Mouse (Mus musculus): ENCODE data around the gene Lysmd4. TPM values are rescaled to one million over a fixed set of nuclear protein-coding genes. Genes with fewer than 3 reads are reported as not detected.

Lysmd4 gene
- polyA plus RNA-seq, 1 experiment from 2014 or later, result 8.5 TPM

DNA sequence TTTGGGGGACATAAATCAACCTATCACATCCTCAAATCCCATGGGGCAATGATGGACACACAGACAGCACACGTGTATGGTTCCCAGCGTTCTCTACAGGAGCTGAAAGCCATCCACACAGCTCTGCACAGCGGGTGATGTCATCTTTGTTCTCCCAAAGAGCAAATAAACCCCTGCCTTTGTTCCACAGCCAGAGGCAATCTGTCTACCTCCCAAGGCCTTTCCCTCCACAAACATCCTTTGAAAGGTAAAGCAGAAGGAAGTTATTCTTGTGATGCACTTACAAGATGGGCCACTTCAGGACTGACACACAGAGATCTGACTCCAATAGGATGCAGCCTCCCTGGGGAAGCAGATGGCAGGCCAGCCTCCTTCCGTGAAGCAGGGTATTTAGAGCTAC lies 10.4 kb upstream of the Lysmd4 start:
- Histone ChIP-seq H3K9me3 (ENCODE audit: control insufficient read depth, low read length) (no peaks in the 10 kb centered on the region), H3K4me3 (ENCODE audit: low read depth, low read length) (no peak overlapping the region), H3K36me3 (ENCODE audit: control insufficient read depth, insufficient read depth, low read length) (no peaks in the 10 kb centered on the region), H3K4me1 (replicated peaks; ENCODE audit: control insufficient read depth, insufficient read depth) (no peaks in the 10 kb centered on the region), H3K27me3 (ENCODE audit: control insufficient read depth, insufficient read depth, low read length) (no peaks in the 10 kb centered on the region), H3K9ac (ENCODE audit: low read length) (no peak overlapping the region), H3K27ac (replicated peaks) (no peak overlapping the region), H3K4me2 (replicated peaks; ENCODE audit: low read depth) (no peak overlapping the region)
- peak; percentile 78 for ATAC-seq (ENCODE audit: low FRiP score, low TSS enrichment)
- 41% methylated on average over 4 of the region's 4 CpGs for WGBS
- no peak for DNase-seq (ENCODE audit: low spot score)
- TF ChIP-seq EP300 (optimal IDR thresholded peaks at IDR 0.05) (no peak), CTCF (IDR thresholded peaks at IDR 0.05; ENCODE audit: low read depth) (no peak)

GRCm38 (mm10) chr7:67213589-67213988 lies 8.8 kb upstream of the Lysmd4 start:
- H3K4me2 ChIP-seq (replicated peaks; ENCODE audit: low read depth), result no peak overlapping the region
- no peaks in the 10 kb centered on the region for H3K36me3 ChIP-seq (ENCODE audit: control insufficient read depth, insufficient read depth, low read length)
- WGBS, result 72% methylated on average over 1 of the region's 1 CpGs
- no peak overlapping the region for H3K27ac ChIP-seq (replicated peaks)
- no peaks in the 10 kb centered on the region for H3K4me1 ChIP-seq (replicated peaks; ENCODE audit: control insufficient read depth, insufficient read depth)
- DNase-seq (ENCODE audit: low spot score) (no peak), ATAC-seq (ENCODE audit: low FRiP score, low TSS enrichment) (no peak)
- H3K27me3 ChIP-seq (ENCODE audit: control insufficient read depth, insufficient read depth, low read length), result no peaks in the 10 kb centered on the region
- TF ChIP-seq EP300 (optimal IDR thresholded peaks at IDR 0.05), result no peak
- no peak for TF ChIP-seq CTCF (IDR thresholded peaks at IDR 0.05; ENCODE audit: low read depth)
- H3K9me3 ChIP-seq (ENCODE audit: control insufficient read depth, low read length), result no peaks in the 10 kb centered on the region
- no peak overlapping the region for H3K4me3 ChIP-seq (ENCODE audit: low read depth, low read length)
- no peak overlapping the region for H3K9ac ChIP-seq (ENCODE audit: low read length)

GRCm38 (mm10) chr7:67216351-67216750 lies 6.0 kb upstream of the Lysmd4 start:
- TF ChIP-seq EP300 (optimal IDR thresholded peaks at IDR 0.05) (no peak), CTCF (IDR thresholded peaks at IDR 0.05; ENCODE audit: low read depth) (no peak)
- no peak overlapping the region for H3K4me3 ChIP-seq (ENCODE audit: low read depth, low read length)
- no peaks in the 10 kb centered on the region for H3K4me1 ChIP-seq (replicated peaks; ENCODE audit: control insufficient read depth, insufficient read depth)
- DNase-seq (ENCODE audit: low spot score) (no peak), ATAC-seq (ENCODE audit: low FRiP score, low TSS enrichment) (no peak)
- no peak overlapping the region for H3K4me2 ChIP-seq (replicated peaks; ENCODE audit: low read depth)
- 74% methylated on average over 6 of the region's 6 CpGs for WGBS
- H3K9ac ChIP-seq (ENCODE audit: low read length), result no peak overlapping the region
- no peaks in the 10 kb centered on the region for H3K36me3 ChIP-seq (ENCODE audit: control insufficient read depth, insufficient read depth, low read length)
- no peaks in the 10 kb centered on the region for H3K9me3 ChIP-seq (ENCODE audit: control insufficient read depth, low read length)
- no peaks in the 10 kb centered on the region for H3K27me3 ChIP-seq (ENCODE audit: control insufficient read depth, insufficient read depth, low read length)
- H3K27ac ChIP-seq (replicated peaks), result no peak overlapping the region

DNA sequence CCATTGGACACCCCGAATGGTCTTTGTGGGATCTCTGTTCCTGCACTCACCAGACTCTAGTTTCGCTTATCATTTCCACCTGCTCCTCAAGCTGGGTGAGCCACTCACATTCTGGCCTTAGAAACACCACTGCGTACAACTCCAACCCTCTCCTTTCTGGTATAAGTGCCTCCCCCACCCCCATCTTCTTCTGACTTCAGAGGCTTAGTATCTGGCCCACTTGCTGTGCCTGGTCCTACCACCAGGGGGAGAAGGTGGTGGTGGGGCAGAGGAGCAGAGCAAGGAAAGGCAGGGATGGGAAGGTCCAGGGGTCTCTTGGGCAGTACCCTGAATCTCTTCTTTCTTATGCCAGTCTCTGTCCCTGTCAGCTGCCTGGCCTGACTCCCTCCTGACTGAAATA lies 5.3 kb upstream of the Lysmd4 start:
- Histone ChIP-seq H3K4me3 (ENCODE audit: low read depth, low read length) (no peak overlapping the region), H3K4me2 (replicated peaks; ENCODE audit: low read depth) (no peak overlapping the region), H3K27me3 (ENCODE audit: control insufficient read depth, insufficient read depth, low read length) (no peaks in the 10 kb centered on the region), H3K9ac (ENCODE audit: low read length) (no peak overlapping the region), H3K36me3 (ENCODE audit: control insufficient read depth, insufficient read depth, low read length) (no peaks in the 10 kb centered on the region), H3K9me3 (ENCODE audit: control insufficient read depth, low read length) (no peaks in the 10 kb centered on the region), H3K4me1 (replicated peaks; ENCODE audit: control insufficient read depth, insufficient read depth) (0 out of 2 replicates have a peak, but pooled peaks cover 3% of the 10 kb centered on the region), H3K27ac (replicated peaks) (no peak overlapping the region)
- peak; percentile 72 for DNase-seq (ENCODE audit: low spot score)
- ATAC-seq (ENCODE audit: low FRiP score, low TSS enrichment), result peak; percentile 36; the same call in 1 of the 2 replicates
- WGBS, result 84% methylated on average over 3 of the region's 3 CpGs
- peak; percentile 88 for TF ChIP-seq CTCF (IDR thresholded peaks at IDR 0.05; ENCODE audit: low read depth)
- no peak for TF ChIP-seq EP300 (optimal IDR thresholded peaks at IDR 0.05)

DNA sequence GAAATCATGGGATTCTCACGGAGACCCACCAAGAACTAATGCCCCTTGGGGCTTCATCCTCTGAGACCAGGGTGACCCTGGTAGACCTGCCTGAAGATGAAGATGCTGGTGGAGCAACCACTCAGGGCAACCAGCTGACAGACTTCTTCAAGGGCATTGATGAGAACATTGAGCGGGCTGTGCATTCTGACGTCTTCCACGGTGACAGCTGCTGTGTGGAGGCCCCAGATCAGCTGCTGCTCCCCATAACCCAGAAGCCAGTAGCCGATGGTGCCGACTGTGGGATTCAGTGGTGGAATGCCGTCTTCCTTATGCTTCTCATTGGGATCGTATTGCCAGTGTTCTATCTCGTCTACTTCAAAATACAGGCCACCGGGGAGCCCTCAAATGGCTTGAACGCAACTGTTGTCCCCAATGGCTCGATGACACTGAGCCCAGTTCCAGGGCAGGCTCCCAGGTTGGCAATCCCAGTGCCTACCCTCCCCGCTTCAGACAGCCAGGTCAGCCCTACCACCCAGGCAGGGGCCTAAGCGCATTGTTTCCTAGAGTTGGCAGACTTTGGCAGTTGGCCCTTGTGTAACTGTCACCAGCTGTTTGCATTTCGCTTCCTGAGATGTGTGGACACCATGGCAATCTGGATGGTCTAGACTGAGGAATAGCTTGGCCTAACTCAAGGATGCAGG lies 3.7 kb downstream of the Lysmd4 start:
- H3K27me3 ChIP-seq (ENCODE audit: control insufficient read depth, insufficient read depth, low read length), result no peaks in the 10 kb centered on the region
- no peaks in the 10 kb centered on the region; the same call in 1 of the 2 replicates for H3K36me3 ChIP-seq (ENCODE audit: control insufficient read depth, insufficient read depth, low read length)
- no peak for ATAC-seq (ENCODE audit: low FRiP score, low TSS enrichment)
- no peak for DNase-seq (ENCODE audit: low spot score)
- no peaks in the 10 kb centered on the region for H3K9me3 ChIP-seq (ENCODE audit: control insufficient read depth, low read length)
- 0 out of 2 replicates have a peak, but pooled peaks cover 6% of the 10 kb centered on the region for H3K4me1 ChIP-seq (replicated peaks; ENCODE audit: control insufficient read depth, insufficient read depth)
- TF ChIP-seq CTCF (IDR thresholded peaks at IDR 0.05; ENCODE audit: low read depth) (no peak), EP300 (optimal IDR thresholded peaks at IDR 0.05) (no peak)
- H3K4me3 ChIP-seq (ENCODE audit: low read depth, low read length), result no peak overlapping the region
- no peak overlapping the region for H3K4me2 ChIP-seq (replicated peaks; ENCODE audit: low read depth)
- no peak overlapping the region for H3K9ac ChIP-seq (ENCODE audit: low read length)
- 96% methylated on average over 15 of the region's 15 CpGs for WGBS
- no peak overlapping the region for H3K27ac ChIP-seq (replicated peaks)

GRCm38 (mm10) chr7:67227538-67227937 lies 5.2 kb downstream of the Lysmd4 start:
- Histone ChIP-seq H3K27me3 (ENCODE audit: control insufficient read depth, insufficient read depth, low read length) (no peaks in the 10 kb centered on the region), H3K9me3 (ENCODE audit: control insufficient read depth, low read length) (no peaks in the 10 kb centered on the region), H3K36me3 (ENCODE audit: control insufficient read depth, insufficient read depth, low read length) (no peaks in the 10 kb centered on the region; the same call in 1 of the 2 replicates), H3K4me1 (replicated peaks; ENCODE audit: control insufficient read depth, insufficient read depth) (0 out of 2 replicates have a peak, but pooled peaks cover 2% of the 10 kb centered on the region), H3K9ac (ENCODE audit: low read length) (no peak overlapping the region; the same call in 1 of the 2 replicates), H3K27ac (replicated peaks) (no peak overlapping the region), H3K4me2 (replicated peaks; ENCODE audit: low read depth) (no peak overlapping the region), H3K4me3 (ENCODE audit: low read depth, low read length) (no peak overlapping the region)
- 85% methylated on average over 1 of the region's 1 CpGs for WGBS
- DNase-seq (ENCODE audit: low spot score) (peak; percentile 11), ATAC-seq (ENCODE audit: low FRiP score, low TSS enrichment) (no peak)
- TF ChIP-seq CTCF (IDR thresholded peaks at IDR 0.05; ENCODE audit: low read depth), result no peak
- no peak for TF ChIP-seq EP300 (optimal IDR thresholded peaks at IDR 0.05)

All from stomach, postnatal 0 days (tissue).